8 mouse cellular contexts compared by ENCODE assay signal in genomic region chr8:89042560-89043370, GRCm38 (mm10). TPM values are rescaled to one million over a fixed set of nuclear protein-coding genes. Genes with fewer than 3 reads are reported as not detected.
DNase-seq lines count a peak whose midpoint lies in the region; ATAC-seq lines count a peak whose summit lies in the region.

No protein-coding gene starts in this region.

- DNase-seq in lung, postnatal 14 days = no peak
- DNase-seq in forebrain, embryonic 14.5 days (ENCODE audit: low spot score) = peak; percentile 95
- DNase-seq in left cerebral cortex, adult 11 months (ENCODE audit: low spot score) = peak; percentile 75
- DNase-seq in midbrain, embryonic 14.5 days = peak; percentile 91
- peak; percentile 61 for DNase-seq in testis, postnatal 10 days (ENCODE audit: low spot score)
- no peak for DNase-seq in c-Kit-positive CD71-positive TER-119-positive erythroid progenitor cells, embryonic 14.5 days (ENCODE audit: low spot score)

- H3K27me3 ChIP-seq in lung, embryonic 16.5 days (ENCODE audit: control insufficient read depth, insufficient read depth, low read depth, low read length) = peaks cover 83% of the 10 kb centered on the region
- H3K27me3 ChIP-seq in forebrain, embryonic 14.5 days (replicated peaks; ENCODE audit: control insufficient read depth, insufficient read depth, low read length) = 0 out of 2 replicates have a peak, but pooled peaks cover 6% of the 10 kb centered on the region
- H3K27me3 ChIP-seq in hindbrain, embryonic 15.5 days = peaks cover 29% of the 10 kb centered on the region
- H3K27me3 ChIP-seq in midbrain, embryonic 14.5 days (ENCODE audit: control insufficient read depth, insufficient read depth, low read length) = peaks cover 46% of the 10 kb centered on the region

- no peaks in the 10 kb centered on the region for H3K36me3 ChIP-seq in lung, embryonic 16.5 days (ENCODE audit: control insufficient read depth, insufficient read depth, low read length)
- H3K36me3 ChIP-seq in forebrain, embryonic 14.5 days (ENCODE audit: control insufficient read depth, insufficient read depth, low read length) = no peaks in the 10 kb centered on the region
- H3K36me3 ChIP-seq in hindbrain, embryonic 15.5 days = no peaks in the 10 kb centered on the region
- H3K36me3 ChIP-seq in midbrain, embryonic 14.5 days (ENCODE audit: control insufficient read depth, insufficient read depth, low read length) = no peaks in the 10 kb centered on the region

- peak overlapping the region; percentile 70 for H3K4me2 ChIP-seq in lung, embryonic 16.5 days (ENCODE audit: low read depth, low read length)
- peak overlapping the region; percentile 75 for H3K4me2 ChIP-seq in forebrain, embryonic 14.5 days (ENCODE audit: low read length)
- peak overlapping the region; percentile 69 for H3K4me2 ChIP-seq in hindbrain, embryonic 15.5 days
- H3K4me2 ChIP-seq in midbrain, embryonic 14.5 days (ENCODE audit: low read length) = peak overlapping the region; percentile 81

- no peak overlapping the region for H3K27ac ChIP-seq in lung, embryonic 16.5 days (ENCODE audit: low read length)
- H3K27ac ChIP-seq in forebrain, embryonic 14.5 days (ENCODE audit: low read depth, low read length) = peak overlapping the region; percentile 99
- peak overlapping the region; percentile 83 for H3K27ac ChIP-seq in hindbrain, embryonic 15.5 days (replicated peaks)
- peak overlapping the region; percentile 86 for H3K27ac ChIP-seq in midbrain, embryonic 14.5 days (replicated peaks; ENCODE audit: low read depth, low read length)

- peak overlapping the region; percentile 42 for H3K4me3 ChIP-seq in lung, embryonic 16.5 days (ENCODE audit: low read length)
- H3K4me3 ChIP-seq in forebrain, embryonic 14.5 days (ENCODE audit: low read depth, low read length) = peak overlapping the region; percentile 71
- H3K4me3 ChIP-seq in hindbrain, embryonic 15.5 days = peak overlapping the region; percentile 50
- H3K4me3 ChIP-seq in midbrain, embryonic 14.5 days (replicated peaks; ENCODE audit: low read depth, low read length) = peak overlapping the region; percentile 55

- H3K4me1 ChIP-seq in lung, embryonic 16.5 days (replicated peaks; ENCODE audit: control insufficient read depth, insufficient read depth, low read length) = peaks cover 15% of the 10 kb centered on the region
- H3K4me1 ChIP-seq in forebrain, embryonic 14.5 days (ENCODE audit: control insufficient read depth, insufficient read depth, low read length) = peaks cover 17% of the 10 kb centered on the region
- H3K4me1 ChIP-seq in hindbrain, embryonic 15.5 days (replicated peaks) = peaks cover 45% of the 10 kb centered on the region
- H3K4me1 ChIP-seq in midbrain, embryonic 14.5 days (ENCODE audit: control insufficient read depth, insufficient read depth, low read length) = peaks cover 26% of the 10 kb centered on the region

- ATAC-seq in lung, embryonic 16.5 days (ENCODE audit: low read depth) = peak; percentile 52
- peak; percentile 76 for ATAC-seq in forebrain, embryonic 14.5 days
- ATAC-seq in hindbrain, embryonic 15.5 days (ENCODE audit: low FRiP score, low read depth) = peak; percentile 87
- peak; percentile 83 for ATAC-seq in midbrain, embryonic 14.5 days (ENCODE audit: low FRiP score, low TSS enrichment)

- 0% methylated on average over 71 of the region's 80 CpGs for WGBS in lung, embryonic 16.5 days
- under 1% methylated on average over 67 of the region's 80 CpGs for WGBS in forebrain, embryonic 14.5 days
- under 1% methylated on average over 57 of the region's 80 CpGs for WGBS in hindbrain, embryonic 15.5 days
- WGBS in midbrain, embryonic 14.5 days = under 1% methylated on average over 79 of the region's 80 CpGs

- H3K9me3 ChIP-seq in lung, embryonic 16.5 days (ENCODE audit: control insufficient read depth, low read length) = no peaks in the 10 kb centered on the region
- H3K9me3 ChIP-seq in forebrain, embryonic 14.5 days (replicated peaks; ENCODE audit: control insufficient read depth, low read length) = no peaks in the 10 kb centered on the region
- no peaks in the 10 kb centered on the region for H3K9me3 ChIP-seq in hindbrain, embryonic 15.5 days
- H3K9me3 ChIP-seq in midbrain, embryonic 14.5 days (ENCODE audit: control insufficient read depth, low read length) = no peaks in the 10 kb centered on the region

- 0 out of 2 replicates have a peak overlapping the region, but pooled peaks have one; percentile 10 for H3K9ac ChIP-seq in lung, embryonic 16.5 days (ENCODE audit: low read length)
- H3K9ac ChIP-seq in forebrain, embryonic 14.5 days (ENCODE audit: low read length) = peak overlapping the region; percentile 99
- H3K9ac ChIP-seq in hindbrain, embryonic 15.5 days = peak overlapping the region; percentile 48
- H3K9ac ChIP-seq in midbrain, embryonic 14.5 days (replicated peaks; ENCODE audit: low read length) = peak overlapping the region; percentile 72

RNA-seq across cellular contexts. Expression of gene Sall1, which starts 1.2 kb away (rescaled TPM):
- polyA plus RNA-seq in lung, embryonic 16.5 days (2015; fragmentation: Nextera tagmentation; extraction: Ambion mirVana) = 0.03 and 0.11 TPM in 2 replicates
- 14.8 and 16.0 TPM in 2 replicates for polyA plus RNA-seq in forebrain, embryonic 14.5 days (2014; fragmentation: Nextera tagmentation; extraction: Ambion mirVana)
- 6.0 and 8.1 TPM in 2 replicates for polyA plus RNA-seq in hindbrain, embryonic 15.5 days (2015; fragmentation: Nextera tagmentation; extraction: Ambion mirVana)
- 7.7 and 9.2 TPM in 2 replicates for polyA plus RNA-seq in midbrain, embryonic 14.5 days (2014; fragmentation: Nextera tagmentation; extraction: Ambion mirVana)

Comparison
In these comparisons a context has a peak if more than half of its experiments do, and no peak if none do; other contexts are left out.
1. H3K9ac ChIP-seq: peak in every context shown above with its lines; median percentile 99 in forebrain, embryonic 14.5 days; 72 in midbrain, embryonic 14.5 days; 48 in hindbrain, embryonic 15.5 days; 10 in lung, embryonic 16.5 days.
2. DNase-seq: peak in forebrain, embryonic 14.5 days (single experiment), left cerebral cortex, adult 11 months (single experiment), midbrain, embryonic 14.5 days (single experiment) and testis, postnatal 10 days (single experiment); none in lung, postnatal 14 days (single experiment) and c-Kit-positive CD71-positive TER-119-positive erythroid progenitor cells, embryonic 14.5 days (single experiment).
3. Peak in every context shown above with its lines, with median percentiles within 50 percentile points of each other: ATAC-seq, H3K4me2 ChIP-seq and H3K4me3 ChIP-seq.